Mouse (Mus musculus) splenic B cell, adult 2 months (primary cell): Measurements from ENCODE around the gene Trp53i11.

ENCODE experiments used
- DNase-seq: peaks from one replicate; pipeline ENCODE4 v3.0.0-alpha.2; 2011; ENCODE audit warnings: low read depth, low spot score
- H3K27me3 ChIP-seq: 2 replicates; pipeline ENCODE4 v1.6.1; 2012; ENCODE audit warnings: mild to moderate bottlenecking, low read length, moderate library complexity, mixed read lengths; ENCODE audit not compliant: control insufficient read depth, poor library complexity, insufficient read depth, severe bottlenecking
- H3K36me3 ChIP-seq: 2 replicates; pipeline ENCODE4 v1.6.1; 2012; ENCODE audit warnings: mild to moderate bottlenecking, low read length, moderate library complexity, mixed read lengths; ENCODE audit not compliant: control insufficient read depth, poor library complexity, insufficient read depth, severe bottlenecking

Gene Trp53i11

DNA sequence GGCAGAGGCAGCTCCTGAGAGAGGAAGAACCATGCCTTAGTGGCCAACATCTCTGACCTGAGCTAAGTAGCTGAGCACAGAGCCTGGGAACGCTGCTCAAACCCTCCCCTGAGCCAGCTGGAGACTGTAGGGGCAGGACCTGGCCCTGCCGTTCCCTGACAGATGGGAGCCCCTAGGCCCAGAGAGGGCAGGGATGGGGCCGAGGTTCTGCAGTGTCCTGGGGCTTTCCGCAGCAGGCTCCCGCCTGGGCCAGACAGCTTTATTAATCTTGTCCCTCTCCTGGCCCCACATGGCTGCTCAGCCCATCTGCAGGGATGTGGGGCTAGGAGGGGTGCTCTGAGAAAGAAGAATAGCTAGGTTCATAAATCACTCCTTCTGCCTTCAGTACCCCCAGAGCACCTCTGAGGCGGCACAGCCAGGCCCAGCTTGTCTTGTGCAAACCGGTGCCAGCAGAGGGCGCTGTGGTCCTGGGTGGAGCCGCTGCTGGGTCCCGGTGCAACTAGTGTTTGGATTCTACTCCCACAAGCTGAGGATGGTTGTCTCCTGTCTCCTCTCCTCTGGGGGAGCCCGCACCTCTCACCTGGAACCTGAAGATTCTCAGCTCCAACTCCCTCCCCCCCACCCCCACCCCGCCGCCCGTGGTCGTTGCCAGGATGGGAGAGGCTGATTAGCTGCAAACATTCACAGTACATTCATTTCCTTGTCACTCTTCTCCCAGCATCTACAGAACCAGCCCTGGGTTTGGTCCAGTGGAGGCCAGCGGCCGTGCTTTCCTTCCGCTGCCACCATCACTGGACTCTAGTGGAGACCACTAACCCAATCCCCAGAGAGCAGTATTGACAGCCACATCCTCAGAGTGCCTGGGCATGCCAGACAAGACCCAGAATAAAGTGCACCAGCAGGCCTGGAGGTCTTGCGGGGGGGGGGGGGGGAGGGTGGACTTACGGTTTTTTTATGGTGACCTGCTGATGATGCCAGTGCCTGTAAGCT, 39.6 kb downstream of the Trp53i11 start:
- H3K27me3 ChIP-seq = no peaks in the 10 kb centered on the region
- DNase-seq = peak; percentile 53
- H3K36me3 ChIP-seq = no peaks in the 10 kb centered on the region

DNA sequence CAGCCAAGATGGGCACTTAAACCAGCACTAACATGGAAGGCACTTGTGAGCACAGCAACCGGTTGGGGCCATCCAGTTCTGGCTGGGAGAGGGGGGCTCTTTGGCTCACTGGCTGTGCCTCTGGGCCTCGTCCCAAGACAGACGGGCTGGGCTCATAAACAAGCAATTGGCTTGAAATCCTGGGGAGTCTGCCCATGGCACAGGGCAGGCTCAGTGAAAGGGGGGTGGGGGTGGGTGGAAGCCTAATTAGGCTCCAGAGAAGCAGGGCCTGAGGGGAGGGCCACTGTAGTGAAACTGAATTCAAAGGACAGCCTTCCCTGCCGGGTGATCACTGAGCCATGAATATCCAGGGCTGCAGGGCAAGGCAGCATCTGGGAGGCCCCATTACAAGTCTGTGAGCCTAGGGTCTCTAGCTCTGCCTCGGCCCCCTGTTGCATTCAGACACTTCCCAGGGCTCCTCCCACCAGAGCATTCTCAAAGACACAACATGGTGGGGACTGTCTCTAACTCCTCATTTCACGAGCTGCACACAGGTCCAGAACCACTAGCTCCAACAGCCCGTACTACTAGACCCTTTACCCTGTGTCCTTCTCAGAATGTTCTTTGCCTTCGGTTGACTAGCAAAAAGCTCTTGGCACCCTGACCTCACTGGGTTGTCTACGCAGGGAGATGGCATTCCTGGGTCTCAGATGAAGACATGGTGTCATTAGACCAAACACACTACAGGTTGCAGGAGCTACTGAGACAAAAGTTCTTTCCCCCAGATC, 40.5 kb downstream of the Trp53i11 start:
- no peak for DNase-seq
- H3K27me3 ChIP-seq = no peaks in the 10 kb centered on the region
- H3K36me3 ChIP-seq = no peaks in the 10 kb centered on the region

DNA sequence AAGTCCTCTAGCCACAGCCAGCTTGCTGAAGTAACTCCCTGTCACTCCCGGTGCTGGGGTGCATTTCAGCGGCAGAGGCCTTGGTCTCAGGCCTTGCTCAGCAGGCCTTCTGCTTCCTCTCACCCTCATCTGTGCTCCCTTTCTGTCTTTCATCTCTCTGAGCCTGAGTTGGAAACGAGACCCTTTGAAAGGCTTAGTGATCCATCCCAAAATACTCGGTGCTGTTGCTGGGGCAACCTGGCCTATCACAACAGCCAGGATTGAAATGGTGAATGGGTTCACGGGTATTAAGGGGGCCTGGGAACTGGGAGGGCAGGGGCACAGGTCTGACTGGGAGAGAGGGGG, 41.1 kb downstream of the Trp53i11 start:
- Histone ChIP-seq H3K36me3 (no peaks in the 10 kb centered on the region), H3K27me3 (no peaks in the 10 kb centered on the region)
- no peak for DNase-seq

DNA sequence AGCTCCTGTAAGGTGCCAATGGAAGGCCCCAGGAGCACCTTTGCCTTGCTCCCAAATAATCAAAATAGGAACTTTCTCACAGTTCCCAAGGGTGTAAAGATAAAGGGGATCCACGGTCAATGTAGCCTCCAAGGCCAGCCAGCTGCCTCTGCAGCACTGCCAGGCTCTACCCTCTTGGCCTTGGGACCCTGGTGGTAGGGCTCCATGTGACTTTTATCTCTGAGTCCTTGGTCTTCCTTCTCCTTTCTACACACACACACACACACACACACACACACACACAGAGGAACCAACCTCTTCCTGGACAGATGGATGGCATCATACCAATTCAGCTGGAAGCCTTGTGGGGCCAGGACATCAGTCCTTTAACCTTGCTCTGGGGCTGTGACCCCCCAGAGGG, 44.8 kb downstream of the Trp53i11 start:
- DNase-seq = no peak
- no peaks in the 10 kb centered on the region for H3K36me3 ChIP-seq
- no peaks in the 10 kb centered on the region for H3K27me3 ChIP-seq

DNA sequence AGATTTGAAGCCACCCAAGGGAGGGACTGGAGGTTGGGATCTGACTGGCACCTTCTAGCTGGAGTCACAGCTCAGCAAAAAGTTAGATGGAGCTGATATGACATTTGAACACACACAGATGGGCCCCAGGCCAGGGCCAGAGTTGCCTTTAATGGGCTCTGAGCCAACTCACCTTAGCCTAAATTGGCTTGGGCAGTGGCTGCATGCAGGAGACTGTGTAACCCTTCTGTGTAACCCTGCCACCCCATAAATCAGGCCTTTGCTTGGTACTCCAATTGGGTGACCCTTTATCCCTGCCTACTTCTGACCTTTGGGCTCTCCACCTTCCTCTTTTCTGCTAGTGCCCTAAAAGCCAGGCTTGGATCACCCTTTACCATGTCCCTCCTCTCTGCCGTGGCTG, 49.7 kb downstream of the Trp53i11 start:
- Histone ChIP-seq H3K27me3 (no peaks in the 10 kb centered on the region), H3K36me3 (no peaks in the 10 kb centered on the region)
- DNase-seq = no peak

DNA sequence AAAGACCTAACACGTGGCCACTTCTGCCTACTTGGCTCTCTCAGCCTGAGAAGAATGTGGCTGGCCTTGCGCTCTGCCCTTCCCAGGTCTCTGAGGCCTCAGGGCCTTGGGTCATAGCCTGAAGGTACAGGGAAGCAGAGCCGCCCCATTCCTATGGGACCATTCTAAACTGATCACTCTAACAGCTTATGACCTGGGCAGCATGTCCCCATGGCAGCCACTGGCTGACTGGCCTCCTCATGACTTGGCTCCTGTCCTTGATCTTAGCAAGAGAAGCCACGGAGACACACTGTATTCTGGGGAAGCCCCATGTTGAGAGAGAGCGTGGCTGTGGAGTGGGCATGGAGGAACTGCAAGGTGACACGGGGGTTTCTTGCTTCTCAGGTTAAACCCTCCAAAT, 51.5 kb downstream of the Trp53i11 start:
- Histone ChIP-seq H3K36me3 (no peaks in the 10 kb centered on the region), H3K27me3 (no peaks in the 10 kb centered on the region)
- DNase-seq = no peak

DNA sequence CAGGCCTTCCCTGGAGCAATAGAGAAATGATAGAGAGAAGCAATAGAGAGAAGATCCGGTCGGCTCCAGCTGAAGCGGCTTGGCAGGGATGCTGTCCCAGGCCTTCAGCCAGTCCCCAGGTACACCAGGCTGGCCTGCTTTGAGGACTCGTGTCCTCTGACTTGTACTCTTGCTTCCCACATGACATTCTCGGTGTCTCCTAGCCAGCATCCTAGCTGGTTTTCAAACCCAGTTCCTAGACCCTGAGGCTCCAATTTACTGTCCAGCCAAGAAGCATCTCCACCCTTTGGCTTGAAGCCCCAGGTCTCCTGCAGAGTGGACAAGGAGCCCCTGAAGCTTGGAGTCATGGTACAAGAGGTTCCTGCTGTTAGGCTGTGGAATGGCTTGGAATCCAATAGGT, 54.8 kb downstream of the Trp53i11 start:
- Histone ChIP-seq H3K36me3 (no peaks in the 10 kb centered on the region), H3K27me3 (no peaks in the 10 kb centered on the region)
- no peak for DNase-seq

DNA sequence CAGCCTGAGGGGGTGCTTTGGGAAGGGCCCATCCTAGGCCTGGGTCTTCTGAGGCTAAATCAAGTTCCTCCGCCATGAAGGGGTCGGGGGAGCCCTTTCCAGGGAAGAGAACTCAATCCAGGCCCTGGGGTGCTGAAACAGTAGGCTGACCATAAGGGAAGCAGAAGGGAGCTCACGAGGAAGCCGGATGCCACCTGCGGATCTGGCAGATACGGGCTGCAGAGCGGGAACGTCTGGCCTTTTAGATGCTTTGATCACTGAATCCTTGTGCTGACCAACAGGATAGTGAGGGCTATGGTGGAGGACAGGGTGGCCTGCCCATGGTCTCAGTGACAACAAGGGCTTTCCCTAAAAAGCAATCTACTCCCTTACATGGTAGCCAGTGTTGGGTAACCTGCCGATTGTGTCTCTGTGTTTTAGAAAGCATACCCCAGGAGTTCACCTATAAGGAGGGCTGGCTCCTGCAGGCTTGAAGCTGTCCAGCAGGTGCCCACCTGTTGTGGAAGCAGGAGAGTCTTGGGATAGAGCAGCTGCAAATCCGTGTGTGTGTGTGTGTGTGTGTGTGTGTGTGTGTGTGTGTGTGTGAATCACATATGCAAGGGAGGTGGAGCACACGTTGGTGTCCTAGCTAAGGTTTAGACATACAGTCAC, 56.2 kb downstream of the Trp53i11 start:
- DNase-seq = no peak
- H3K27me3 ChIP-seq = no peaks in the 10 kb centered on the region
- no peaks in the 10 kb centered on the region for H3K36me3 ChIP-seq

DNA sequence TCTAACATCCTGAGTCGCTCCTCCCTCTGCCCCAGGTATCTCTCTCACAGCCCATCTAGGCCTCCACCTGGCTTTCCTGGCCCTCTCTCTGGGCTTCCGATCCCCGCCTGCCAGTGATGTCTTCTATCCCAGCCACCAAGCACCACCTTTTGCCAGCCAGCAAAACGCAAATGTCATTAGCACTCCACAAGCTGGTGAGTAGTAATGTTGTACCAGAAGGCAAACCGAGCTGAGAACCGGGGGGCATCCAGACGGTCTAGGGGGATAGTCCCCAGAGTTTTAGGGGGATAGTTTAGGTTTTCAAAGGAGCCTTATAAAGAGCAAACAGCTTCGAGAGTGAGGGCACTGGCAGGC, 56.7 kb downstream of the Trp53i11 start:
- no peak for DNase-seq
- H3K36me3 ChIP-seq = no peaks in the 10 kb centered on the region
- H3K27me3 ChIP-seq = no peaks in the 10 kb centered on the region

DNA sequence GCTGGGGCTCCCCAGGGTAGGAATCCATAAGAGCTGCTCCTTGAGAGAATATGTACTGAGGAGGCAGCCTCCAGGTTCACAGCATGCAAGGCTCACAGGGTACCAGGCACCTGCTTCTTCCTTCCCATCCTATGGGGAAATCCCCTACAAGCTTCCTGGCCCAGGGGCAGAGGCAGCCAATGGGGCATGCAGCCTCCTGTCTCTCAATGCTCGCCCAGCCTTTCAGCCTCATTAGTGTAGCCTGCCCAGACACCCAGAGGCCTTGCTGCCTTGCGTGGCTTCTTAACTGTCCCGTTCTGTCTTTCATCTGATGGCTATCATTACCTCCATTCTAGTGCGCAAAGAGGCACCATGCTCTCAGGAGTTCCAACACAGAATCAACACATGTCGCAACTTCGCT, 61.7 kb downstream of the Trp53i11 start:
- Histone ChIP-seq H3K27me3 (no peaks in the 10 kb centered on the region), H3K36me3 (no peaks in the 10 kb centered on the region)
- DNase-seq = no peak

DNA sequence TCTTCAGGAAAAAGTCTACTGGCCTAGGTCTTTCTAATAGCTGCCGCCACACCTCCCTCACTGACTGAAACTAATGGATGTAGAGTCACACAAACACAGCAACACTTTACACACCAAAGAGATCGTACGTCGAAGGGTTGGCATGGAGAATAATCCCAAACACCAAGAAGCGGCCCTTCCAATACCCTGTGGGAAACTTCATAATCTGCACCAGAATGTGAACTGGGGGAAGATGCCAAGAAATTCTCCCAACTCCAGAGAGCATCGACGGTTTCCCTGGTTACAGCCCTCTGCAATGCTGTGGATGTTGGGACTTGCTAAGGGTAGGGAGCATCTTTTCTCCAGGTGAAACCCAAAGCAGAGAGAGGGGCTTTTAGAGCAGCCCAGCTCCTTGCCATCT, 63.3 kb downstream of the Trp53i11 start:
- H3K36me3 ChIP-seq = no peaks in the 10 kb centered on the region
- no peaks in the 10 kb centered on the region for H3K27me3 ChIP-seq
- no peak for DNase-seq
